Mouse (Mus musculus): ENCODE measurements at regions not wholly inside any gene's neighbourhood (a gene's known extent, or its start where the extent isn't known, plus 50 kb on each side); places are given as distances from the start of the nearest gene placed in this dataset.

DNA sequence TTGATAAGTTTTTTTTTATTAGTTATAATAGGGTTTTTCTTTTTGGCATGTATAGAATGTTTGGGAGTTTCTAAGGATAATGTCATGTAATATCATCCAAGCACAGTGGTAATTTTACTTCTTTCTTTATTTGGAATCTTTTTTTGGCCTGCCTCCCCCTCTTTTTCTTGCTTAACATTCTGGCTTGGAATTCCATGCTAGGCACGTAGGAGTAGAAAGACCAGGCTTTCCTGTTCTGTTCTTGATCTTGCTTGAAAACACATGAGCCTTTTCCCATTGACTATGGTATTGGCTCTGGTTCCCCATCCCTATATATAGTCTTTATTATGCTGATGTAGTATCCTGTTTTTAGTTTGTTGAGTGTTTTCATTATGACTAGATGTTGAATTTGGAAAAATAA is 57.8 kb upstream of the Abcb5 start:
- Histone ChIP-seq H3K9me3 (no peaks in the 10 kb centered on the region), H3K4me1 (no peaks in the 10 kb centered on the region), H3K4me2 (no peak overlapping the region), H3K36me3 (no peaks in the 10 kb centered on the region), H3K27ac (no peak overlapping the region), H3K4me3 (replicated peaks) (no peak overlapping the region), H3K27me3 (replicated peaks) (no peaks in the 10 kb centered on the region), H3K9ac (no peak overlapping the region)
- no peak for ATAC-seq (ENCODE audit: insufficient read depth, low FRiP score, low read depth)
- WGBS = 32% methylated on average over 1 of the region's 1 CpGs

All from stomach, embryonic 15.5 days (tissue).